Mouse (Mus musculus) hindbrain, embryonic 12.5 days (tissue): ENCODE results near the gene Foxr2. TPM values are rescaled to one million over a fixed set of nuclear protein-coding genes. Genes with fewer than 3 reads are reported as not detected.

ENCODE experiments used
- ATAC-seq: fragments of 200-750 bp; cut with Nextera tagmentation; 2 replicates; pipeline ENCODE4 v1.8.0; 2017; ENCODE audit warnings: moderate TSS enrichment; ENCODE audit not compliant: low FRiP score
- H3K27ac ChIP-seq: fragments of 300-500 bp; sonication (generic); 2 replicates; pipeline ENCODE4 v1.5.1; 2016; ENCODE audit warnings: mild to moderate bottlenecking
- H3K27me3 ChIP-seq: fragments of 300-500 bp; sonication (generic); 2 replicates; pipeline ENCODE4 v1.6.1; 2016; ENCODE audit warnings: mild to moderate bottlenecking
- H3K36me3 ChIP-seq: fragments of 300-500 bp; sonication (generic); 2 replicates; pipeline ENCODE4 v1.6.1; 2016; ENCODE audit warnings: mild to moderate bottlenecking
- H3K4me1 ChIP-seq: fragments of 300-500 bp; sonication (generic); 2 replicates; pipeline ENCODE4 v1.6.1; 2016
- H3K4me2 ChIP-seq: fragments of 300-500 bp; sonication (generic); replicated peaks from 2 replicates; pipeline ENCODE4 v1.6.1; 2016; ENCODE audit warnings: mild to moderate bottlenecking
- H3K4me3 ChIP-seq: fragments of 300-500 bp; sonication (generic); 2 replicates; pipeline ENCODE4 v1.5.1; 2016; ENCODE audit warnings: mild to moderate bottlenecking
- H3K9ac ChIP-seq: fragments of 300-500 bp; sonication (generic); 2 replicates; pipeline ENCODE4 v1.6.1; 2016; ENCODE audit warnings: mild to moderate bottlenecking, moderate library complexity
- H3K9me3 ChIP-seq: fragments of 300-500 bp; sonication (generic); replicated peaks from 2 replicates; pipeline ENCODE4 v1.6.1; 2016; ENCODE audit warnings: mild to moderate bottlenecking
- WGBS: fragments of 180-500 bp; shearing (Covaris S2); methylation state at CpG from one replicate; pipeline ENCODE4 v1.1.7; 2016; 5-methylcytosine and 5-hydroxymethylcytosine counted together
- polyA plus RNA-seq: library from polyadenylated mRNA; unstranded; fragments of >200 nt; fragmentation: Nextera tagmentation; extraction: Ambion mirVana; gene quantifications from 2 replicates; pipeline ENCODE4 v1.2.1, GENCODE M21; 2016

The Foxr2 gene
- polyA plus RNA-seq, result 0.12 TPM in 1 of 2 replicates, not detected in the other

- 0% methylated on average over 2 of the region's 3 CpGs for WGBS
- H3K4me3 ChIP-seq, result no peak within 1 kb of the TSS
Measured at GRCm38 (mm10) chrX:153118486-153118885, at the start of gene Foxr2. TSS of gene Foxr2 (plus strand) at chrX:153118786.

GRCm38 (mm10) chrX:153119013-153119412 is 427 bp downstream of the Foxr2 start:
- H3K9ac ChIP-seq, result no peak overlapping the region
- ATAC-seq, result no peak
- no peaks in the 10 kb centered on the region for H3K36me3 ChIP-seq
- no peaks in the 10 kb centered on the region for H3K9me3 ChIP-seq
- no peaks in the 10 kb centered on the region for H3K4me1 ChIP-seq
- H3K27me3 ChIP-seq, result peaks cover 8% of the 10 kb centered on the region; the same call in 1 of the 2 replicates
- 49% methylated on average over 2 of the region's 2 CpGs for WGBS
- no peak overlapping the region for H3K4me2 ChIP-seq
- H3K4me3 ChIP-seq, result no peak overlapping the region
- no peak overlapping the region for H3K27ac ChIP-seq

More at GRCm38 (mm10) chrX:153118486-153118885, at the start of gene Foxr2:
- Histone ChIP-seq H3K9ac (no peak within 1 kb of the TSS), H3K27me3 (peaks cover 8% of the 10 kb centered on the region; the same call in 1 of the 2 replicates), H3K27ac (no peak within 1 kb of the TSS), H3K4me1 (no peaks in the 10 kb centered on the region), H3K36me3 (no peaks in the 10 kb centered on the region), H3K9me3 (no peaks in the 10 kb centered on the region), H3K4me2 (no peak within 1 kb of the TSS)
- ATAC-seq, result no peak

- Histone ChIP-seq H3K36me3 (no peaks in the 10 kb centered on the region), H3K27me3 (0 out of 2 replicates have a peak, but pooled peaks cover 6% of the 10 kb centered on the region), H3K9ac (peak within 1 kb of the TSS; percentile 52), H3K27ac (0 out of 2 replicates have a peak within 1 kb of the TSS, but pooled peaks have one; percentile 30), H3K9me3 (no peaks in the 10 kb centered on the region), H3K4me1 (no peaks in the 10 kb centered on the region), H3K4me3 (peak within 1 kb of the TSS; percentile 46), H3K4me2 (peak within 1 kb of the TSS; percentile 55)
- peak; percentile 99 for ATAC-seq
- whole genome bisulfite sequencing, result 21% methylated on average over 47 of the region's 47 CpGs
Measured at GRCm38 (mm10) chrX:153139734-153140515, 21.3 kb downstream of the Foxr2 start, which contains the start of gene Rragb. TSS of gene Rragb (plus strand) at chrX:153139981.

GRCm38 (mm10) chrX:153142656-153143055 is 24.1 kb downstream of the Foxr2 start:
- no peaks in the 10 kb centered on the region for H3K4me1 ChIP-seq
- H3K4me3 ChIP-seq, result no peak overlapping the region
- H3K9me3 ChIP-seq, result no peaks in the 10 kb centered on the region
- WGBS, result 68% methylated on average over 3 of the region's 3 CpGs
- H3K4me2 ChIP-seq, result no peak overlapping the region
- no peak overlapping the region for H3K27ac ChIP-seq
- ATAC-seq, result no peak
- H3K27me3 ChIP-seq, result 0 out of 2 replicates have a peak, but pooled peaks cover 6% of the 10 kb centered on the region
- no peak overlapping the region for H3K9ac ChIP-seq
- H3K36me3 ChIP-seq, result no peaks in the 10 kb centered on the region

GRCm38 (mm10) chrX:153151766-153152165 is 33.2 kb downstream of the Foxr2 start:
- H3K9ac ChIP-seq, result no peak overlapping the region
- no peaks in the 10 kb centered on the region for H3K9me3 ChIP-seq
- no peak for ATAC-seq
- WGBS, result 25% methylated on average over 1 of the region's 1 CpGs
- no peak overlapping the region for H3K27ac ChIP-seq
- no peaks in the 10 kb centered on the region for H3K36me3 ChIP-seq
- no peaks in the 10 kb centered on the region for H3K27me3 ChIP-seq
- no peak overlapping the region for H3K4me3 ChIP-seq
- H3K4me1 ChIP-seq, result no peaks in the 10 kb centered on the region
- H3K4me2 ChIP-seq, result no peak overlapping the region

- no peak for ATAC-seq
- 57% methylated on average over 3 of the region's 3 CpGs for WGBS
- H3K27ac ChIP-seq, result no peak overlapping the region
Measured at GRCm38 (mm10) chrX:153155322-153155721, 36.7 kb downstream of the Foxr2 start.

GRCm38 (mm10) chrX:153174786-153175185 is 56.2 kb downstream of the Foxr2 start:
- 15% methylated on average over 1 of the region's 1 CpGs for WGBS

More at GRCm38 (mm10) chrX:153155322-153155721, 36.7 kb downstream of the Foxr2 start:
- H3K9ac ChIP-seq, result no peak overlapping the region
- no peaks in the 10 kb centered on the region for H3K36me3 ChIP-seq
- no peaks in the 10 kb centered on the region for H3K4me1 ChIP-seq
- H3K4me3 ChIP-seq, result no peak overlapping the region
- no peaks in the 10 kb centered on the region for H3K27me3 ChIP-seq
- H3K9me3 ChIP-seq, result no peaks in the 10 kb centered on the region
- H3K4me2 ChIP-seq, result no peak overlapping the region

GRCm38 (mm10) chrX:153182221-153182620 is 63.6 kb downstream of the Foxr2 start:
- Histone ChIP-seq H3K9me3 (no peaks in the 10 kb centered on the region), H3K4me2 (no peak overlapping the region), H3K4me1 (no peaks in the 10 kb centered on the region), H3K4me3 (no peak overlapping the region), H3K27me3 (no peaks in the 10 kb centered on the region), H3K36me3 (no peaks in the 10 kb centered on the region), H3K27ac (no peak overlapping the region), H3K9ac (no peak overlapping the region)
- no peak for ATAC-seq
- 81% methylated on average over 2 of the region's 2 CpGs for WGBS

More at GRCm38 (mm10) chrX:153174786-153175185, 56.2 kb downstream of the Foxr2 start:
- H3K27me3 ChIP-seq, result no peaks in the 10 kb centered on the region
- H3K9me3 ChIP-seq, result no peaks in the 10 kb centered on the region
- H3K9ac ChIP-seq, result no peak overlapping the region
- no peak overlapping the region for H3K27ac ChIP-seq
- no peaks in the 10 kb centered on the region for H3K4me1 ChIP-seq
- no peak overlapping the region for H3K4me3 ChIP-seq
- no peaks in the 10 kb centered on the region for H3K36me3 ChIP-seq
- ATAC-seq, result no peak
- no peak overlapping the region for H3K4me2 ChIP-seq

Other genes with a start within 250 kb of the Foxr2 start
- gene Usp51, start 112.3 kb upstream of the Foxr2 start, polyA plus RNA-seq, result 2.0 and 2.3 TPM in 2 replicates
- 79.8 and 88.6 TPM in 2 replicates for gene Mageh1, start 81.2 kb upstream of the Foxr2 start, polyA plus RNA-seq
- gene Rragb, start 21.2 kb downstream of the Foxr2 start, polyA plus RNA-seq, result 3.6 and 3.8 TPM in 2 replicates
- 4.5 and 5.3 TPM in 2 replicates for gene Klf8, start 118.7 kb downstream of the Foxr2 start, polyA plus RNA-seq